Mouse (Mus musculus): ENCODE measurements around the gene Cd36. TPM values are rescaled to one million over a fixed set of nuclear protein-coding genes. Genes with fewer than 3 reads are reported as not detected.

The Cd36 gene
- polyA plus RNA-seq, 1 experiment: 7.7 TPM

GRCm38 (mm10) chr5:17833797-17834196 lies 54.8 kb downstream of the Cd36 start:
- H3K79me2 ChIP-seq (ENCODE audit: control insufficient read depth, insufficient read depth): no peaks in the 10 kb centered on the region
- H3K36me3 ChIP-seq (ENCODE audit: control insufficient read depth, insufficient read depth): no peaks in the 10 kb centered on the region
- H3K4me2 ChIP-seq (ENCODE audit: low read depth): no peak overlapping the region
- TF ChIP-seq SRF (IDR thresholded peaks at IDR 0.05; ENCODE audit: control insufficient read depth, insufficient read length, low read depth): no peak
- TF ChIP-seq TCF12 (IDR thresholded peaks at IDR 0.05; ENCODE audit: insufficient read depth, poor library complexity, severe bottlenecking): no peak
- TF ChIP-seq CEBPB (IDR thresholded peaks at IDR 0.05; ENCODE audit: insufficient read depth, poor library complexity, severe bottlenecking): no peak
- no peak for TF ChIP-seq MYOD1 (IDR thresholded peaks at IDR 0.05; ENCODE audit: control insufficient read depth in 1 of 3, insufficient read length in 2 of 3, low read depth in 2 of 3)
- TF ChIP-seq USF1 (IDR thresholded peaks at IDR 0.05; ENCODE audit: low read depth): no peak
- TF ChIP-seq TCF3 (IDR thresholded peaks at IDR 0.05; ENCODE audit: insufficient read length, low read depth): no peak
- no peak for TF ChIP-seq POLR2AphosphoS2 (IDR thresholded peaks at IDR 0.05; ENCODE audit: insufficient read length, low read depth)
- no peak for TF ChIP-seq E2F4 (IDR thresholded peaks at IDR 0.05; ENCODE audit: insufficient read depth)
- no peaks in the 10 kb centered on the region for H3K27me3 ChIP-seq (ENCODE audit: control insufficient read depth, insufficient read depth, insufficient read length)
- no peak overlapping the region for H3K4me3 ChIP-seq
- H3ac ChIP-seq (ENCODE audit: control insufficient read depth, insufficient read length): no peak overlapping the region

DNA sequence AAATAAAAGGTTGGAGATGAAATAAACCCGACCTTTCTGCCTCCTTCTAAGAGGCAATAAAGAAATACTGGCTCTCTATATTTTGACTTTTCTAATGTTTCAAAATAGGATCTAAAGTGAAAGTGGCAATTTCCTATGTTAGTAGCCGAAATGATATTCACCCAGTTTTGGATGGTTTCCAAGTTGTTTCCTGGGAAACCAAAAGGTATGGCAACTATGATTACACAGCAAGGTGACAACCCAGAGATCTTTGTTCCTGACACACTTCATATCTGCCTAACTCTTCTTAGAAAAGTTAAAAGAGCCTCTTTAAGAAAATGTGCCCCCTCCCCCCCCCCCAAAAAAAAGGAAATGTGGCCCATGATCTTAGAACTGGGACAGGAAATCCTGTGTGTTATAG lies 58.1 kb downstream of the Cd36 start:
- H3K4me3 ChIP-seq: no peak overlapping the region
- no peak overlapping the region for H3K4me2 ChIP-seq (ENCODE audit: low read depth)
- no peaks in the 10 kb centered on the region for H3K27me3 ChIP-seq (ENCODE audit: control insufficient read depth, insufficient read depth, insufficient read length)
- no peaks in the 10 kb centered on the region for H3K79me2 ChIP-seq (ENCODE audit: control insufficient read depth, insufficient read depth)
- TF ChIP-seq MAX (IDR thresholded peaks at IDR 0.05; ENCODE audit: low read depth): no peak
- TF ChIP-seq SRF (IDR thresholded peaks at IDR 0.05; ENCODE audit: control insufficient read depth, insufficient read length, low read depth): no peak
- TF ChIP-seq POLR2A (IDR thresholded peaks at IDR 0.05; ENCODE audit: insufficient read length, low read depth): no peak
- TF ChIP-seq REST (IDR thresholded peaks at IDR 0.05; ENCODE audit: insufficient read depth, insufficient read length): no peak
- H3K36me3 ChIP-seq (ENCODE audit: control insufficient read depth, insufficient read depth): no peaks in the 10 kb centered on the region
- H3ac ChIP-seq (ENCODE audit: control insufficient read depth, insufficient read length): no peak overlapping the region

DNA sequence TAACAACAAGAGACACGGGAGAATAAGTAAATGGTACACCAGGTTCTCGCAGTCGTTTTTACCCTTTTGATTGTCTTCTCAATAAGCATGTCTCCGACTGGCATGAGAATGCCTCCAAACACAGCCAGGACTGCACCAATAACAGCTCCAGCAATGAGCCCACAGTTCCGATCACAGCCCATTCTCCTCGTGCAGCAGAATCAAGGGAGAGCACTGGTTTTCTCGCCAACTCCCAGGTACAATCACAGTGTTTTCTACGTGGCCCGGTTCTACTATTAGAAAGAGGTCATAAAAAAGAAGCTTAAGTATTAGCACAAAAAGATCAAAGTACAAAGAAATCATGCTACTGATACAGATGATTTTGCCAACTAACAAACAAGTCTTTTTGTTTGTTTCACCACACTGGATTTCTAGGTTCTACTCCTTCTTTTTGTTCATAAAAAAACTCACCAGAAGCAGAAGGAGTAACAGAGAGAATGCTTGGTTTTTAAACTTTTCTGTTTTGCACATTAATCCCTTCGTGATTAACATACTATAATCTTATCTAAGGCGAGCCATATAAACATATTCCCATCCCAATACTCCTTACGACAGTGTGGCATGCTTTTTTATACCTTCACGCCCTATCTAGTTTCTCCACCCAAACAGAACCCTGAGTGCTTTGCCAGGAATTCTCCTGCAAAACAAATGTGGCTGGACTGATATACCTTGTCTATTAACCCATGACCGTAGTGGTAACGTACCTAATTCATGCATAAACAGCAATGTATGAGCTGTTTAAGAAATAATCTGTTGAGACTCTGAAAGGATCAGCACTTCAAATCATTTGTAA lies 59.7 kb downstream of the Cd36 start:
- Histone ChIP-seq H3K4me2 (ENCODE audit: low read depth) (no peak overlapping the region), H3ac (ENCODE audit: control insufficient read depth, insufficient read length) (no peak overlapping the region), H3K4me3 (no peak overlapping the region), H3K79me2 (ENCODE audit: control insufficient read depth, insufficient read depth) (no peaks in the 10 kb centered on the region), H3K36me3 (ENCODE audit: control insufficient read depth, insufficient read depth) (no peaks in the 10 kb centered on the region), H3K27me3 (ENCODE audit: control insufficient read depth, insufficient read depth, insufficient read length) (no peaks in the 10 kb centered on the region)
- no peak for TF ChIP-seq MYOG (IDR thresholded peaks at IDR 0.05; ENCODE audit: control insufficient read depth in 1 of 3, insufficient read depth in 1 of 3, insufficient read length in 2 of 3, low read depth in 2 of 3)
- no peak for TF ChIP-seq TCF12 (IDR thresholded peaks at IDR 0.05; ENCODE audit: insufficient read depth, poor library complexity, severe bottlenecking)
- no peak for TF ChIP-seq USF1 (IDR thresholded peaks at IDR 0.05; ENCODE audit: low read depth)
- no peak for TF ChIP-seq E2F4 (IDR thresholded peaks at IDR 0.05; ENCODE audit: insufficient read depth)
- no peak for TF ChIP-seq TCF3 (IDR thresholded peaks at IDR 0.05; ENCODE audit: insufficient read length, low read depth)
- no peak for TF ChIP-seq MAX (IDR thresholded peaks at IDR 0.05; ENCODE audit: low read depth)
- TF ChIP-seq CEBPB (IDR thresholded peaks at IDR 0.05; ENCODE audit: insufficient read depth, poor library complexity, severe bottlenecking): no peak
- TF ChIP-seq POLR2A (IDR thresholded peaks at IDR 0.05; ENCODE audit: insufficient read length, low read depth): no peak
- no peak for TF ChIP-seq REST (IDR thresholded peaks at IDR 0.05; ENCODE audit: insufficient read depth, insufficient read length)
- TF ChIP-seq POLR2AphosphoS2 (IDR thresholded peaks at IDR 0.05; ENCODE audit: insufficient read length, low read depth): no peak
- TF ChIP-seq MYOD1 (IDR thresholded peaks at IDR 0.05; ENCODE audit: control insufficient read depth in 1 of 3, insufficient read length in 2 of 3, low read depth in 2 of 3): no peak

DNA sequence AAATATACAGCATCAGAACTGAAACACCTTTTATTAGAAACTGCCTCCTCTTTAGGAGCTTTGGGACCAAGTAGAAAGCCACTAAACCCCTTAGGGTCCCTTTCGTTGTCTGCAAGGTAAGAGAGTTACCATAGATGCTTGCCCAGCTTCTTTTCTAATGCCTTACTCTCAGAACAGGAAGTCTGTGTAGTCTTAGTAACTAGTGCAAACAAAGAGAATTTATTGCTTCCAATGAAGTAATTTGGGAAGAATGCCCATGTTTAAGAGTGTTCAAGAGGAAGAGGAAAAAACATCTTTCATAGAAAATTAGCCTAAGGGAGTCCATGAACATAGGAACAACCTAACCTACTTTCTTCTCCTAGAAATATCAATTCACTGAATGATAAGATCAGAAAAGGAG lies 67.2 kb downstream of the Cd36 start:
- Histone ChIP-seq H3K27me3 (ENCODE audit: control insufficient read depth, insufficient read depth, insufficient read length) (no peaks in the 10 kb centered on the region), H3ac (ENCODE audit: control insufficient read depth, insufficient read length) (no peak overlapping the region), H3K4me3 (no peak overlapping the region), H3K4me2 (ENCODE audit: low read depth) (no peak overlapping the region), H3K36me3 (ENCODE audit: control insufficient read depth, insufficient read depth) (no peaks in the 10 kb centered on the region), H3K79me2 (ENCODE audit: control insufficient read depth, insufficient read depth) (no peaks in the 10 kb centered on the region)
- TF ChIP-seq POLR2A (IDR thresholded peaks at IDR 0.05; ENCODE audit: insufficient read length, low read depth) (no peak), REST (IDR thresholded peaks at IDR 0.05; ENCODE audit: insufficient read depth, insufficient read length) (no peak), MAX (IDR thresholded peaks at IDR 0.05; ENCODE audit: low read depth) (no peak), POLR2AphosphoS2 (IDR thresholded peaks at IDR 0.05; ENCODE audit: insufficient read length, low read depth) (no peak), TCF12 (IDR thresholded peaks at IDR 0.05; ENCODE audit: insufficient read depth, poor library complexity, severe bottlenecking) (no peak), CEBPB (IDR thresholded peaks at IDR 0.05; ENCODE audit: insufficient read depth, poor library complexity, severe bottlenecking) (no peak), USF1 (IDR thresholded peaks at IDR 0.05; ENCODE audit: low read depth) (no peak), MYOG (IDR thresholded peaks at IDR 0.05; ENCODE audit: control insufficient read depth in 1 of 3, insufficient read depth in 1 of 3, insufficient read length in 2 of 3, low read depth in 2 of 3) (no peak), MYOD1 (IDR thresholded peaks at IDR 0.05; ENCODE audit: control insufficient read depth in 1 of 3, insufficient read length in 2 of 3, low read depth in 2 of 3) (no peak), E2F4 (IDR thresholded peaks at IDR 0.05; ENCODE audit: insufficient read depth) (no peak), TCF3 (IDR thresholded peaks at IDR 0.05; ENCODE audit: insufficient read length, low read depth) (no peak), SRF (IDR thresholded peaks at IDR 0.05; ENCODE audit: control insufficient read depth, insufficient read length, low read depth) (no peak)

Data from myocyte (in vitro differentiated cells).